In the genomic region with DNA sequence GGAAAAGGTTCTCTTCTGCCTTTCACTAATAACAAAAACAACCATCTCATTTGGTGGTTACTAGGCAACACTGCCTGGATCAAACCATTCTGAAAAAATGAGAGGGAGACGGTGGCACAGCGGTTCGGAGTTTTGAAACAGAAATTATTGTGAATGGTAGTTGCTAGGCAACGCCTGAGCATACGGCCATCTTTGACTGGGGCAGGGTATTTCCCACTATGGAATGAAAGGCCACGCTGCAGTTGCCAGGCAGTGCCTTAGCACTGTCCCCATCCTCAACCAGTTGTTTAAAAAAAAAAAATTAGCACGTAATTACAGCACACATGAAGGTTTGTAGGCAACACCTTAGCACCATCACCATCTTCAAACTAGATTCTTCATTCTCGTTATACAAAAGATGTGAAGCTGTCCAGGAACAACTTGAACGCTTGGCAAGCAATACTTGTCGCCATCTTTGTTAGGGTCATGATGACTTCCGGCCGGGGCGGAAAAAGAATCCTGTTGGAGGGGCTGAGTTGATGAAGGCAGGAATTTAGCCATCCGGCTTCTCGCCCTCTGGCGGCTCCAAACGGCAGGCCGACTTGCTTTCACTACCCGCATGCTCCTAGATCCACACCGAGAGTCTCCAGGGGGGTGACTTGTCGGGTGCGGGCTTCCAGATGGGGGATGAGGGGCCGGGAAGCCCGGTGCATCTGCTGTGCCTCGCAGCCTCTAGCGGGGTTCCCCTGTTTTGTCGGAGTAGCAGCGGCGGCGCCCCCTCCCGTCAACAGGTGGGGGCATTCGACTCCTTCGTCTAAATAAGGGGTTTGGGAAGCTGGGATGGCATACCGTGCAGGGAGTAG, we compare ENCODE assay signal across 8 mouse cellular contexts. TPM values are rescaled to one million over a fixed set of nuclear protein-coding genes. Genes with fewer than 3 reads are reported as not detected.
DNase-seq lines count a peak whose midpoint lies in the region; ATAC-seq lines count a peak whose summit lies in the region.

TSS of gene Fuz (plus strand) at position 487 of the 842 bp plus-strand sequence.

- peak within 1 kb of the TSS; percentile 76 for H3K9ac ChIP-seq in kidney, embryonic 15.5 days

- no peaks in the 10 kb centered on the region for H3K27me3 ChIP-seq in heart, embryonic 10.5 days (ENCODE audit: insufficient read depth, poor library complexity, severe bottlenecking)
- no peaks in the 10 kb centered on the region for H3K27me3 ChIP-seq in kidney, embryonic 15.5 days

- 2% methylated on average over 34 of the region's 34 CpGs for WGBS in heart, embryonic 10.5 days
- WGBS in kidney, embryonic 15.5 days: 1% methylated on average over 34 of the region's 34 CpGs

- peak within 1 kb of the TSS; percentile 77 for H3K4me2 ChIP-seq in kidney, embryonic 15.5 days

- H3K4me1 ChIP-seq in heart, embryonic 10.5 days: peaks cover 49% of the 10 kb centered on the region
- H3K4me1 ChIP-seq in kidney, embryonic 15.5 days: peaks cover 61% of the 10 kb centered on the region

- peaks cover 26% of the 10 kb centered on the region for H3K36me3 ChIP-seq in heart, embryonic 10.5 days
- H3K36me3 ChIP-seq in kidney, embryonic 15.5 days: peaks cover 27% of the 10 kb centered on the region

- H3K27ac ChIP-seq in heart, embryonic 10.5 days: peak within 1 kb of the TSS; percentile 89
- H3K27ac ChIP-seq in kidney, embryonic 15.5 days: peak within 1 kb of the TSS; percentile 92

- no peaks in the 10 kb centered on the region for H3K9me3 ChIP-seq in heart, embryonic 10.5 days
- H3K9me3 ChIP-seq in kidney, embryonic 15.5 days (replicated peaks): no peaks in the 10 kb centered on the region

- H3K4me3 ChIP-seq in heart, embryonic 10.5 days: peak within 1 kb of the TSS; percentile 68
- peak within 1 kb of the TSS; percentile 75 for H3K4me3 ChIP-seq in kidney, embryonic 15.5 days (replicated peaks)

- peak; percentile 60 for ATAC-seq in erythroblast, adult 5-6 weeks (replicated peaks; ENCODE audit: low FRiP score, poor library complexity, severe bottlenecking)
- peak; percentile 30 for ATAC-seq in kidney, embryonic 15.5 days (replicated peaks; ENCODE audit: low FRiP score)
- peak; percentile 79 for ATAC-seq in monocyte, adult 5-6 weeks (replicated peaks; ENCODE audit: insufficient number of reproducible peaks, low FRiP score, low TSS enrichment, poor library complexity, severe bottlenecking)

- peak; percentile 87 for DNase-seq in B cell, adult 2 months
- DNase-seq in brain, adult 2 months (ENCODE audit: low read depth, low spot score): peak; percentile 99
- DNase-seq in heart, embryonic 10.5 days (ENCODE audit: low spot score): peak; percentile 96
- DNase-seq in liver: peak; percentile 82
- DNase-seq in spleen, postnatal 4 days (ENCODE audit: low spot score in 2 of 2): peak; percentile 79 to 87

RNA-seq across cellular contexts. Expression of gene Fuz, which starts in this region (rescaled TPM):
- total RNA-seq in erythroblast, adult 5-6 weeks (2015; ENCODE audit: low replicate concordance): 1.3 TPM in 1 of 2 replicates, not detected in the other
- 2.2 and 4.3 TPM in 2 replicates for total RNA-seq in erythroblast, adult 5-6 weeks (2017; ENCODE audit: low replicate concordance)
- polyA plus RNA-seq in heart, embryonic 10.5 days (2016; fragmentation: Nextera tagmentation; extraction: Ambion mirVana): 14.2 and 14.9 TPM in 2 replicates
- polyA plus RNA-seq in kidney, embryonic 15.5 days (2015; fragmentation: Nextera tagmentation; extraction: Ambion mirVana): 22.3 and 24.0 TPM in 2 replicates
- total RNA-seq in monocyte, adult 5-6 weeks (2017): 10.8 to 19.1 TPM (median 16.1 TPM) in 3 replicates

Comparison
In these comparisons a context has a peak if more than half of its experiments do, and no peak if none do; other contexts are left out.
1. Peak in every context shown above with its lines: DNase-seq, ATAC-seq, H3K4me3 ChIP-seq and H3K27ac ChIP-seq.